Mouse (Mus musculus): ENCODE results near the gene Xrcc1. TPM values are rescaled to one million over a fixed set of nuclear protein-coding genes. Genes with fewer than 3 reads are reported as not detected.
"Not testable (repeated sequence)": the region's sequence is repeated elsewhere in the genome, so short reads cannot be mapped to it uniquely, and the experiment has no call there.

The Xrcc1 gene
- polyA plus RNA-seq, 1 experiment from 2014 or later, result 48.3 TPM

DNA sequence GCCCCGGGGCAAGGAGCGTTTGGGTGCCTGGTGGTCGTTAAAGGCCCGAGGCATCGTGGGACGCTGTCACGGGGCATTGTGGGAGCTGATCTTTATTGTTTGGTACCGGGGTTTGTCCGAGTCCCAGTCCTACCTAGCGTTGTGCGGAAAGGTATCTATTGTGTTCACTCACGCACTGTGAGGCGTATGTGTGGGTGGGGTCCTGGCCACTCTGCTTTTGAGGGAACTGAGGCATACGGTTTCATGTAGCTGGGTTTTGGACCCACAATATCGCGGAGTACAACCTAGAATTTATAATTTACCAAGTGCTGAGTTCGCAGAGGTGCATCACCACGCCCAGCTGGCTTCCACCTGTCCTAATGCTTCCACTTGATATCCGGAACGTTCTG lies 38.4 kb upstream of the Xrcc1 start:
- Histone ChIP-seq H3K27me3 (peaks cover 34% of the 10 kb centered on the region), H3K4me1 (replicated peaks) (peaks cover 49% of the 10 kb centered on the region), H3K4me3 (replicated peaks) (peak overlapping the region; percentile 77), H3K4me2 (peak overlapping the region; percentile 95), H3K9me3 (replicated peaks) (no peaks in the 10 kb centered on the region), H3K27ac (peak overlapping the region; percentile 81), H3K9ac (peak overlapping the region; percentile 90), H3K36me3 (no peaks in the 10 kb centered on the region)
- DNase-seq (no peak), ATAC-seq (ENCODE audit: low read depth) (peak; percentile 26)
- 2% methylated on average over 20 of the region's 20 CpGs for WGBS (ENCODE audit: insufficient replicate concordance)

GRCm38 (mm10) chr7:24512355-24512754 lies 33.7 kb upstream of the Xrcc1 start, which contains the start of gene AC161166.1:
TSS of gene AC161166.1 (minus strand) at chr7:24512455.
- no peak for ATAC-seq (ENCODE audit: low read depth)
- Histone ChIP-seq H3K9ac (no peak within 1 kb of the TSS), H3K4me2 (no peak within 1 kb of the TSS), H3K27ac (no peak within 1 kb of the TSS), H3K4me1 (replicated peaks) (peaks cover 20% of the 10 kb centered on the region), H3K36me3 (0 out of 2 replicates have a peak, but pooled peaks cover 2% of the 10 kb centered on the region), H3K9me3 (replicated peaks) (no peaks in the 10 kb centered on the region), H3K4me3 (replicated peaks) (no peak within 1 kb of the TSS), H3K27me3 (no peaks in the 10 kb centered on the region)
- no peak for DNase-seq
- WGBS (ENCODE audit: insufficient replicate concordance), result 78% methylated on average over 7 of the region's 7 CpGs

GRCm38 (mm10) chr7:24516319-24516718 lies 29.8 kb upstream of the Xrcc1 start:
- H3K9me3 ChIP-seq (replicated peaks); H3K4me2 ChIP-seq; ATAC-seq (ENCODE audit: low read depth); H3K9ac ChIP-seq; H3K27me3 ChIP-seq; H3K4me1 ChIP-seq (replicated peaks); H3K4me3 ChIP-seq (replicated peaks); DNase-seq; H3K27ac ChIP-seq; H3K36me3 ChIP-seq: not testable (repeated sequence)
- 69% methylated on average over 8 of the region's 8 CpGs for WGBS (ENCODE audit: insufficient replicate concordance)

GRCm38 (mm10) chr7:24517077-24517476 lies 29.0 kb upstream of the Xrcc1 start:
- H3K4me2 ChIP-seq, result no peak overlapping the region
- no peaks in the 10 kb centered on the region for H3K27me3 ChIP-seq
- ATAC-seq (ENCODE audit: low read depth) (no peak), DNase-seq (no peak)
- 63% methylated on average over 5 of the region's 5 CpGs for WGBS (ENCODE audit: insufficient replicate concordance)
- H3K4me1 ChIP-seq (replicated peaks), result no peaks in the 10 kb centered on the region
- H3K4me3 ChIP-seq (replicated peaks), result no peak overlapping the region
- H3K36me3 ChIP-seq, result 0 out of 2 replicates have a peak, but pooled peaks cover 2% of the 10 kb centered on the region
- H3K9ac ChIP-seq, result no peak overlapping the region
- H3K27ac ChIP-seq, result no peak overlapping the region
- no peaks in the 10 kb centered on the region for H3K9me3 ChIP-seq (replicated peaks)

GRCm38 (mm10) chr7:24517654-24518053 lies 28.4 kb upstream of the Xrcc1 start:
- H3K9me3 ChIP-seq (replicated peaks), result no peaks in the 10 kb centered on the region
- H3K4me1 ChIP-seq (replicated peaks), result no peaks in the 10 kb centered on the region
- WGBS (ENCODE audit: insufficient replicate concordance), result 58% methylated on average over 6 of the region's 6 CpGs
- DNase-seq (no peak), ATAC-seq (ENCODE audit: low read depth) (no peak)
- H3K27me3 ChIP-seq, result no peaks in the 10 kb centered on the region
- 0 out of 2 replicates have a peak, but pooled peaks cover 2% of the 10 kb centered on the region for H3K36me3 ChIP-seq
- no peak overlapping the region for H3K9ac ChIP-seq
- H3K4me3 ChIP-seq (replicated peaks), result no peak overlapping the region
- no peak overlapping the region for H3K27ac ChIP-seq
- no peak overlapping the region for H3K4me2 ChIP-seq

- Histone ChIP-seq H3K27ac (no peak overlapping the region), H3K4me1 (replicated peaks) (no peaks in the 10 kb centered on the region), H3K36me3 (0 out of 2 replicates have a peak, but pooled peaks cover 2% of the 10 kb centered on the region), H3K9ac (no peak overlapping the region), H3K4me3 (replicated peaks) (no peak overlapping the region), H3K4me2 (no peak overlapping the region), H3K27me3 (0 out of 2 replicates have a peak, but pooled peaks cover 6% of the 10 kb centered on the region), H3K9me3 (replicated peaks) (no peaks in the 10 kb centered on the region)
- 58% methylated on average over 3 of the region's 3 CpGs for WGBS (ENCODE audit: insufficient replicate concordance)
- DNase-seq (no peak), ATAC-seq (ENCODE audit: low read depth) (no peak)
Measured at GRCm38 (mm10) chr7:24519130-24519529, 27.0 kb upstream of the Xrcc1 start.

GRCm38 (mm10) chr7:24520054-24520453 lies 26.0 kb upstream of the Xrcc1 start:
- not testable (repeated sequence) for H3K9ac ChIP-seq; H3K4me3 ChIP-seq (replicated peaks); DNase-seq; H3K27ac ChIP-seq; ATAC-seq (ENCODE audit: low read depth); H3K36me3 ChIP-seq; H3K9me3 ChIP-seq (replicated peaks); H3K4me1 ChIP-seq (replicated peaks); H3K4me2 ChIP-seq; H3K27me3 ChIP-seq
- WGBS (ENCODE audit: insufficient replicate concordance), result 74% methylated on average over 10 of the region's 10 CpGs

GRCm38 (mm10) chr7:24522805-24523204 lies 23.3 kb upstream of the Xrcc1 start:
- H3K36me3 ChIP-seq, result no peaks in the 10 kb centered on the region
- no peak overlapping the region for H3K4me2 ChIP-seq
- H3K9me3 ChIP-seq (replicated peaks), result no peaks in the 10 kb centered on the region
- H3K27ac ChIP-seq, result no peak overlapping the region
- H3K27me3 ChIP-seq, result 0 out of 2 replicates have a peak, but pooled peaks cover 8% of the 10 kb centered on the region
- ATAC-seq (ENCODE audit: low read depth) (no peak), DNase-seq (no peak)
- WGBS (ENCODE audit: insufficient replicate concordance), result 45% methylated on average over 5 of the region's 5 CpGs
- H3K9ac ChIP-seq, result no peak overlapping the region
- no peaks in the 10 kb centered on the region for H3K4me1 ChIP-seq (replicated peaks)
- H3K4me3 ChIP-seq (replicated peaks), result no peak overlapping the region

- Histone ChIP-seq H3K4me2 (no peak overlapping the region), H3K27ac (no peak overlapping the region), H3K4me1 (replicated peaks) (no peaks in the 10 kb centered on the region), H3K36me3 (no peaks in the 10 kb centered on the region), H3K27me3 (0 out of 2 replicates have a peak, but pooled peaks cover 8% of the 10 kb centered on the region), H3K4me3 (replicated peaks) (no peak overlapping the region), H3K9me3 (replicated peaks) (no peaks in the 10 kb centered on the region), H3K9ac (no peak overlapping the region)
- no peak for ATAC-seq (ENCODE audit: low read depth)
- no peak for DNase-seq
- 59% methylated on average over 6 of the region's 6 CpGs for WGBS (ENCODE audit: insufficient replicate concordance)
Measured at GRCm38 (mm10) chr7:24523723-24524122, 22.4 kb upstream of the Xrcc1 start.

GRCm38 (mm10) chr7:24524978-24525377 lies 21.1 kb upstream of the Xrcc1 start:
- DNase-seq, result no peak
- WGBS (ENCODE audit: insufficient replicate concordance), result 69% methylated on average over 6 of the region's 6 CpGs
- Histone ChIP-seq H3K9ac (no peak overlapping the region), H3K9me3 (replicated peaks) (no peaks in the 10 kb centered on the region), H3K4me3 (replicated peaks) (no peak overlapping the region), H3K27me3 (0 out of 2 replicates have a peak, but pooled peaks cover 8% of the 10 kb centered on the region), H3K27ac (no peak overlapping the region), H3K4me2 (no peak overlapping the region), H3K36me3 (no peaks in the 10 kb centered on the region), H3K4me1 (replicated peaks) (peaks cover 12% of the 10 kb centered on the region)
- ATAC-seq (ENCODE audit: low read depth), result no peak

DNA sequence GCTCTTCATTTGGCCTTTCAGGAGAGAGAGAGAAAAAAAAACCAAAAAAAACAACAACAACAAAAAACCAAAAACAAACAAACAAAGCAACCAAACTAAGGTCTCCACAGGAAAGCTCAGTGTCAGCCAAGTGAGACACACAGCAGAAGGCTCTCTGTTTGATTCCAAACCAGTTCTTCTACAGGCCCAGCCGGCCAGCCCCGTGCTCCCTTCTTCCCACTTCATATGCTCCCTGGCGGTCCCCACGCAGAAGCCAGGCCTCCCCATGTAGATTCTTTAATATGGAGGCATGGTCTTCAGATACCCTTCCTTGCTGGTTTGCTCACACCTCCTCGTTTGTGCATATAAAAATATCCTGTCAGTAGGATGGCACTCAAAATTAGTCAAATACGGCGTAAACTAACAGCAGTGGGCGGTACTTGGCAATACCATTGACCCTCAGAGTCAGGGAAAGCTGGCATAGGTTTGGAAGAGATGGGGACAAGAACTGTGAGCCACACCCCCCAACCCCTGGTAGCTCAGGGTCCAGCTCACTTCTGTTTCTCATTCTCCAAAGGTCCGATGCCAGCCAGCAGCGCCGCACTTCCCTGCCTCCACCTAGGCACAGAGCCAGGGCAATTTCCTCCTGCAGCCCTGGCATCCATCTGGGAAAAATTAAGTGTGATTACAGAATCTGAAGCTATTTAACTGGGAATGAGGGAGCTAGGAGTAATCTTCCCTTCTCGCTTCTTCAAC lies 20.2 kb upstream of the Xrcc1 start:
- ATAC-seq (ENCODE audit: low read depth), result no peak
- WGBS (ENCODE audit: insufficient replicate concordance), result 77% methylated on average over 12 of the region's 12 CpGs
- Histone ChIP-seq H3K27ac (no peak overlapping the region), H3K9me3 (replicated peaks) (no peaks in the 10 kb centered on the region), H3K4me1 (replicated peaks) (peaks cover 14% of the 10 kb centered on the region), H3K9ac (no peak overlapping the region), H3K4me2 (no peak overlapping the region), H3K4me3 (replicated peaks) (no peak overlapping the region), H3K27me3 (0 out of 2 replicates have a peak, but pooled peaks cover 8% of the 10 kb centered on the region), H3K36me3 (no peaks in the 10 kb centered on the region)
- DNase-seq, result no peak

GRCm38 (mm10) chr7:24528861-24529260 lies 17.2 kb upstream of the Xrcc1 start:
- Histone ChIP-seq H3K36me3 (peaks cover 12% of the 10 kb centered on the region), H3K4me1 (replicated peaks) (peaks cover 32% of the 10 kb centered on the region), H3K4me2 (no peak overlapping the region), H3K27ac (no peak overlapping the region), H3K9ac (no peak overlapping the region), H3K27me3 (0 out of 2 replicates have a peak, but pooled peaks cover 3% of the 10 kb centered on the region), H3K4me3 (replicated peaks) (no peak overlapping the region), H3K9me3 (replicated peaks) (no peaks in the 10 kb centered on the region)
- DNase-seq (no peak), ATAC-seq (ENCODE audit: low read depth) (no peak)
- WGBS (ENCODE audit: insufficient replicate concordance), result 76% methylated on average over 11 of the region's 11 CpGs
